Mouse (Mus musculus) thymus, postnatal 10 days (tissue): ENCODE results near the gene Hephl1.

Experiments
- DNase-seq, 2 experiments: peaks; one replicate each; pipeline ENCODE4 v3.0.0; 2021; ENCODE audit warnings: low spot score in 2 of 2

Hephl1 gene

GRCm38 (mm10) chr9:15060026-15060425 lies 51.9 kb downstream of the Hephl1 start:
- no peak for DNase-seq

GRCm38 (mm10) chr9:15045740-15046139 lies 66.2 kb downstream of the Hephl1 start:
- no peak for DNase-seq

DNA sequence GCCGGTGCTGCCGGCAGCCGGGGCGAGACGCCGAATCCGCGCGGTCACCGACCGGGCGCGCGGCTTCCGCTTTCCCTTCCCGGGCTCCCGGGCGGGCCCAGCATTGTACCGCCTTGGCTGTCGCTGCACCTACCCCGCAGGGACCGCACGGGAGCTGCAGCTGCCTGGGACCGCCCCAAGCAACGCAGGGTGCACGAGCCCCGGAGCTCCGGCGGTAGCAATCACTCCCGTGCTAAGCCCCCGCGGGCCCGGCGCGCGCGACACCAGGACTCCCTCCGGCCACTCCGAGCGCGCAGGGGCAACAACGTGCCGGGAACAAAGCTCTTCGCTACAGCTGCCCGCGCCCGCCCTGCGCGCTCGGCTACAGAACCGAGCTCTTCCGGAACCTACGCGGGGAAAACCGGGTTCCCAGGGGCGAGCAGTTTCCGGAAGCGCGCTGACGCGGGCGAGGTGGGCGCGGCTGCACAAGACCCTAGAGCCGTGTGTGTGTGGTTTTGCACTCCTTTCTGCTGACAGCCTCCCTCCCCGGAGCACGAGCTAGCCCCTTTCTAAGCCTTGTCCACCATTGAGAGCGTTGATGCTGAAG lies 66.7 kb downstream of the Hephl1 start, which contains the start of gene Panx1:
Gene Panx1 (minus strand): TSS at position 395 of the 586 bp plus-strand sequence.
- DNase-seq, result peak; percentile 65 to 76

GRCm38 (mm10) chr9:15044391-15045083 lies 67.4 kb downstream of the Hephl1 start:
- no peak for DNase-seq

- no peak for DNase-seq
Observed at GRCm38 (mm10) chr9:15041556-15041955, 70.4 kb downstream of the Hephl1 start.

DNA sequence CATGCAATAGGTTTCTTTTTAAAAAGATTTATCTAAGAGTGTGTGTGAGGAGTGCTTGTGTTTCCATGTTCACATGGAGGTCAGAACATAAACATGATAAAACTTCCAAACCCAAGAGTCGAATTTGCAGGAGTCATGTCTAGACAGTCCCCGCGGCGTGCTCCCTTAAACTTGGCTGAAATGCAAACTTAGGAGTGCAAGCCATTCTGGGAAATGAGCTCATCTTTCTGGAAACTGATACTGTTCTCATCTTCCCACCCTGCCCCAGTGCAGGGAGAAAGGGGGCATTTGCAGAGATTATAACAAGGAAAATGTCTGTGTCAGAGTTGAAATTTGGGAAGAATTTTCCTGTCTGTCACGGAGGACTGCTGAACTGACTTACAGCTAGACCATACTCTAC lies 72.1 kb downstream of the Hephl1 start:
- DNase-seq, result no peak

- DNase-seq, result no peak
Observed at GRCm38 (mm10) chr9:15037704-15038103, 74.2 kb downstream of the Hephl1 start.

GRCm38 (mm10) chr9:15037237-15037636 lies 74.7 kb downstream of the Hephl1 start:
- no peak for DNase-seq

- DNase-seq, result no peak
Observed at GRCm38 (mm10) chr9:15036807-15037206, 75.1 kb downstream of the Hephl1 start.

- no peak for DNase-seq
Observed at GRCm38 (mm10) chr9:15036405-15036804, 75.5 kb downstream of the Hephl1 start.

GRCm38 (mm10) chr9:15035979-15036378 lies 75.9 kb downstream of the Hephl1 start:
- DNase-seq, result no peak

GRCm38 (mm10) chr9:15034546-15035273 lies 77.2 kb downstream of the Hephl1 start:
- DNase-seq, result no peak

DNA sequence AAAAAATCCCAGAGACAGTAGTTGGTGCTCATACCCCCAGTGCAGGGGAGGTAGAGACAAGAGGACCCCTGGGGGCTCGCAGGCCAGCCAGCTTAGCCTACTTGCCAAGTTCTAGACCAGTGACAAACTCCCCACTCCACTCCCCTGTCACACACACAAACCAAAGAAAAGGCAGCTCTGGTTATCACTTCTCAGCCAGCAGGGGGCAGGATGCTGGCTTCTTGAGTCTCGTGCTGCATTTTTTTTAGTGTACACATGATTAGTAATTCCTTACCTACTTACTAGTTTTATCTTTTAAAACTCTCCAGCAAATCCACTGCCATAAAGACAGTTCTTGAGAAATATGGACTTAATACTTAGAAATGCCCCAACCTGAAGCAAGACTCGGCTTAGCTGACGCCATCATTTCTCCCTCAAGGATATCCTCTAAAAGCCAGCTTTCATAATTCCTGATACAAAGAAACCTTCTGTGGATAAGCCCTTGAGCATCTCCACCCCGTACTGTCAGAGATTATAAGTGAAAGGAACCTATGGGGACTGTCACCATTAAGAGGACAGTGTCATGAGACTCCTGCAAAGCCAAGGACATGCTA lies 78.2 kb downstream of the Hephl1 start:
- peak in 1 of 2 experiments; percentile 45 for DNase-seq

- no peak for DNase-seq
Observed at GRCm38 (mm10) chr9:15032797-15033196, 79.1 kb downstream of the Hephl1 start.

GRCm38 (mm10) chr9:15030771-15031170 lies 81.1 kb downstream of the Hephl1 start:
- no peak for DNase-seq

DNA sequence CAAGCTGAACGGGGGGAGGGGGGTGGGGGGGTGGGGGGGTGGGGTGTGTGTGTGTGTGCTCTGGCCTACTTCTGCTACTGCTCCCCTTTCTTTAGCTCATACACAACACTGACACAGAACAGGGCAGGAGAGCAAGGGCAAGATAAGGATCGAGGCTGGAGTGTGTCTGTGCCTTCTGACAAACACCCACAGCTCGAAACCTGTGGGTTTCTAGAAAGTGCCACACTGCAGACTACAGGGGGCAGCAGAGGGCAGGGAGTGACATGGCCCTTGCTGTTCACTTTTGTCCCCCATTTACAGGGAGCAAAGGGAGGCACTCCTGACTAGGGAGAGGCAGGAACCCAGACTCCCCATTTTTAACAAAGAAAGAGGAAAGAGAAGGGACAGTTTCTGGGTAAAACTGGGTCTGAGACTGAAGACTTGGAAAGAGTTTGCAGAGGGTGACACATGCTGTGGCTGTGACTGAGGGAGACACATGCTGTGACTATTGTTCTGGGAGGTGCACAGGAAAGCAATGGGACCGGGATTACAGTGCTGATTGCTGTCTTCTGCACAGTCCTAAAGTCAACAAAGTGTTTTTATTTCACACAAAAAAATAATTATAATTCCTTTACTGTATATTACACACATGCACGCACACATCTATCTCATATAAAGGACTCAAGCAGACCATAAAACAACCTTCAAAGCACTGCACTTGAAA lies 82.7 kb downstream of the Hephl1 start:
- DNase-seq, result peak in 1 of 2 experiments; percentile 78

GRCm38 (mm10) chr9:15027725-15028124 lies 84.2 kb downstream of the Hephl1 start:
- DNase-seq, result peak in 1 of 2 experiments; percentile 47

- no peak for DNase-seq
Observed at GRCm38 (mm10) chr9:15023049-15023448, 88.9 kb downstream of the Hephl1 start.

DNA sequence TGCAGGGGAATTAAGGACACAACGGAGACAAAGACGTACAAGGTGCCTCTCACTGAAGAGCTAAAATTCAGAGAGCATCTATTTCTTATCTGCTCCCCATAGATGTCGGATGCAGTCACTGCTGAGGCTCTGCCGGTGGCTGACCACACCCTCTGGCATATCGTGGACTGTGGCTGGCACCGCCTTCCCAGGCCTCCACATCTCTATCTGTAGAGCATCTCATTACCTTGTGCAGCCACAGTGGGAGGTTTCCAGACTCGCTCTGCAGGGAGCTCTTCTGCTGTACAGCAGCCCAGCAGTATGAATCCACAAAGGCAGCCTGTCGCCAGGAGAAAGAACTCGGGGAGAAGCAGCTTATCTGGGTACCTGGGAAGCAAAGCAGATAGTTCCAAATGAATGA lies 90.8 kb downstream of the Hephl1 start:
- no peak for DNase-seq

- DNase-seq, result no peak
Observed at GRCm38 (mm10) chr9:15020561-15021080, 91.3 kb downstream of the Hephl1 start.

DNA sequence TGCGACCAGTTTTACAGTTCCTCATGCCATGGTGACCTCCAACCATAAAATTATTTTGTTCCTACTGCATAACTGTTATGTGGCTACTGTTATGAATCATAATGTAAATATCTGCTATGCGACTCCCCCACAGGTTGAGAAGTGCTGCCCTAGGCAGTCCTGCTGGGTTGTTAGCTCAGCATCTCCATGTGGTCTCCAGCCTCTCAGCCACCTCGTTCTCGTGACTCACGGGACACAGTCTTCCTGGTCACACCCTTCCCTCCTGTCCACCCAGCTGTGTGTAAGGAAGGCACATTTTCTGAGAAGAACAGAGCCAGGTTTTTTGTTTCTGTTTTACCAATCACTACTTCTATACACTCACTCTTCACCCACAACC lies 93.2 kb downstream of the Hephl1 start:
- no peak for DNase-seq
